Mouse (Mus musculus) liver, embryonic 12.5 days (tissue): ENCODE results near the gene Tshz2. TPM values are rescaled to one million over a fixed set of nuclear protein-coding genes. Genes with fewer than 3 reads are reported as not detected.
"Not testable (repeated sequence)": the region's sequence is repeated elsewhere in the genome, so short reads cannot be mapped to it uniquely, and the experiment has no call there.

Source experiments
- ATAC-seq: fragments of 200-750 bp; cut with Nextera tagmentation; 2 replicates; pipeline ENCODE4 v1.8.0; 2017; ENCODE audit warnings: moderate number of reproducible peaks, mild to moderate bottlenecking, moderate library complexity
- H3K27ac ChIP-seq: fragments of 300-500 bp; sonication (generic); 2 replicates; pipeline ENCODE4 v1.5.1; 2016; ENCODE audit warnings: mild to moderate bottlenecking
- H3K27me3 ChIP-seq: fragments of 300-500 bp; sonication (generic); replicated peaks from 2 replicates; pipeline ENCODE4 v1.6.1; 2016; ENCODE audit warnings: mild to moderate bottlenecking, moderate library complexity
- H3K36me3 ChIP-seq: fragments of 300-500 bp; sonication (generic); 2 replicates; pipeline ENCODE4 v1.6.1; 2016; ENCODE audit warnings: mild to moderate bottlenecking, moderate library complexity
- H3K4me1 ChIP-seq: fragments of 300-500 bp; sonication (generic); 2 replicates; pipeline ENCODE4 v1.6.1; 2016
- H3K4me2 ChIP-seq: fragments of 300-500 bp; sonication (generic); 2 replicates; pipeline ENCODE4 v1.6.1; 2016; ENCODE audit warnings: mild to moderate bottlenecking, moderate library complexity
- H3K4me3 ChIP-seq: fragments of 300-500 bp; sonication (generic); 2 replicates; pipeline ENCODE4 v1.5.1; 2016; ENCODE audit warnings: mild to moderate bottlenecking, moderate library complexity
- H3K9ac ChIP-seq: fragments of 300-500 bp; sonication (generic); 2 replicates; pipeline ENCODE4 v1.6.1; 2016; ENCODE audit warnings: mild to moderate bottlenecking, moderate library complexity
- H3K9me3 ChIP-seq: fragments of 300-500 bp; sonication (generic); replicated peaks from 2 replicates; pipeline ENCODE4 v1.6.1; 2016; ENCODE audit warnings: mild to moderate bottlenecking, moderate library complexity
- WGBS: fragments of 180-500 bp; shearing (Covaris S2); methylation state at CpG from one replicate; pipeline ENCODE4 v1.1.7; 2016; ENCODE audit not compliant: insufficient replicate concordance; 5-methylcytosine and 5-hydroxymethylcytosine counted together
- polyA plus RNA-seq: library from polyadenylated mRNA; unstranded; fragments of >200 nt; fragmentation: Nextera tagmentation; extraction: Ambion mirVana; gene quantifications from 2 replicates; pipeline ENCODE4 v1.2.1, GENCODE M21; 2016

Tshz2 gene
- polyA plus RNA-seq, 1 experiment from 2014 or later: 2.9 TPM

DNA sequence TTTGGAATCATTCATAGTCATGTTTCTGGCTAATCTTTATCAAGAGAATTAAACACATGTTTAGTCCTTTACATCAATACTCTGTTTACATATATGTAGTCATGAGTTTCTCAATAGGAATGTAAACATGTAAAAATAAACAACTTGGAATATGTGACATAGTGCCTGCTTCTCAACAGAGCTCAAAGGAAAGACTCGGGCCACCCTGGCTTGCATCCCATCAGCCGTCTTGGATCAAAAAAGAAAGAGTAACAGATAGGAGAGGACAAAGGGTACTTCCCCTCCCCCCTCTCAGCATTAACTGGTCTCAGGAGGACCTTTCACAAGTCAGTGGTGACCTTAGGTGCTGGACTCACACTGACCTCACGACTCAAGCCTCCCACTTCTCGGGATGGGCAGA is 142.3 kb downstream of the Tshz2 start:
- no peak for ATAC-seq

DNA sequence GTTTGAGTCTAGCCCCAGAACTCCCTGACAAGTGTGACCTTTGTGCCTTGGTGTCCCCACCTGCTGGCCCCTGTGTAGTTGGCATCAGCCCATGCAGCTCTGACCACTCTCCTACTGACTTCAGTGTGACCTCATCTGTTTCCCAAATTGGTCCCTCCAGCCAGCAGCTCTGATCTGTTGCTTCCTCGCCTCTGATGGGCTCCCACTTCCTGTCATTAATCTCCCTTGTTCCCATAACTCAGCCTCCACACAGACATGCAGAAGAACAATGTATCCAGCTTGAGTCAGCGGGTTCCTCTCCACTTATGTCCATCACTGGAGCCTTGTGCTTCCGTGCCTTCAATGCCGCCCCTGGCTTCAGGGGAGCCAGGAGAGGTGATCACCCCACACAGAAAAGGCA is 144.4 kb downstream of the Tshz2 start:
- no peaks in the 10 kb centered on the region for H3K27me3 ChIP-seq
- peaks cover 7% of the 10 kb centered on the region; the same call in 1 of the 2 replicates for H3K4me1 ChIP-seq
- H3K27ac ChIP-seq: no peak overlapping the region
- H3K9ac ChIP-seq: no peak overlapping the region
- WGBS: 34% methylated on average over 4 of the region's 4 CpGs
- ATAC-seq: peak; percentile 60; the same call in 1 of the 2 replicates
- no peak overlapping the region for H3K4me2 ChIP-seq
- H3K4me3 ChIP-seq: no peak overlapping the region
- no peaks in the 10 kb centered on the region for H3K9me3 ChIP-seq
- H3K36me3 ChIP-seq: no peaks in the 10 kb centered on the region

More for the DNA sequence above, 142.3 kb downstream of the Tshz2 start:
- H3K36me3 ChIP-seq: no peaks in the 10 kb centered on the region
- no peak overlapping the region for H3K27ac ChIP-seq
- H3K9me3 ChIP-seq: no peaks in the 10 kb centered on the region
- WGBS: 63% methylated on average over 4 of the region's 4 CpGs
- no peak overlapping the region for H3K4me2 ChIP-seq
- H3K4me3 ChIP-seq: no peak overlapping the region
- H3K27me3 ChIP-seq: no peaks in the 10 kb centered on the region
- no peak overlapping the region for H3K9ac ChIP-seq
- peaks cover 7% of the 10 kb centered on the region; the same call in 1 of the 2 replicates for H3K4me1 ChIP-seq

DNA sequence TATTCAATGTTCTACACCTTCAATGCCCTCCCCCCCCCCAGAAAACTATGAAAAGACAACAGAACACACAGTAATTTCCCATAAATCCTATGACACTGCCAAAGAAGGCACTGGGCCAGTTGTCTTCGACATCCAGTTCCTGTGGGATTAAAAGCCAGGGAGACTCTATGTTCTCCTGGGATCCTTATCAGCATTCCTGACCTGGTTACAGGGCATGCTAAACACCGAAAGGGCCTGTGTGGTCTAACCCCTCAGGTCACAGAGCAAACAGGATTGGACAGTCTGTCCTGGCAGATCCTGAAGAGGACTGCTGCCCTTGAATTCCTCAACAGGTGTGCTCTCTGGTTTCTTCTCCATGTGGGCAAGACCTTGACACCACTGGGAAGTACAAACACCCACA is 145.0 kb downstream of the Tshz2 start:
- H3K36me3 ChIP-seq: no peaks in the 10 kb centered on the region
- H3K9me3 ChIP-seq: no peaks in the 10 kb centered on the region
- peaks cover 10% of the 10 kb centered on the region for H3K4me1 ChIP-seq
- no peak overlapping the region for H3K9ac ChIP-seq
- no peaks in the 10 kb centered on the region for H3K27me3 ChIP-seq
- 32% methylated on average over 2 of the region's 2 CpGs for WGBS
- no peak overlapping the region for H3K27ac ChIP-seq
- no peak for ATAC-seq
- no peak overlapping the region for H3K4me3 ChIP-seq
- H3K4me2 ChIP-seq: no peak overlapping the region

DNA sequence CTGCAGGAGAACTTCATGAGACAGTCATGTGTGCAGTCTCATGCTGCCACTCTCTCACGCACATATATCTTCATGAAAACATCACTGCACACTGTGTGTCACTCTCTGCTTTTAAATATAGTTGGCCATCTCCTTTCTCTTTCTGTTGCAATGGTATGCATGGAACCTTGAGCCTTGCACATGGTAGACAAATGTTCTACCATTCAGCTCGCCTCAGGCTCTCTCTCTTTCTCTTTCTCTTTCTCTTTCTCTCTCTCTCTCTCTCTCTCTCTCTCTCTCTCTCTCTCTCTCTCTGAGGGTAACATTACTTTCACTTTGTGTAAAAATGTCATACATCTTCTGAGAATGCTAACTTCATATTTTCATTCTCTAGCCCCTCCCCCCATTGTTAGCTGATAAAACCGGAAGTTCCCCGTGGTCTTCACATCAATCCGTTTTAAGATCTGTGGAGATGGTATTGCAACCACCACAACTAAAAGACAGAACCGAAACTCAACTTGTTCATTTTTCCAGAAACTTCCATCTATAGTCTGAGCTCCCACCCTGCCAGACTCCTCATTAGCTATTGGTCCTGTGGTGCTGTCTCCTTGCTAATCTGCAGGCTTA is 146.0 kb downstream of the Tshz2 start:
- 48% methylated on average over 6 of the region's 6 CpGs for WGBS
- H3K36me3 ChIP-seq: no peaks in the 10 kb centered on the region
- H3K9me3 ChIP-seq: no peaks in the 10 kb centered on the region
- H3K9ac ChIP-seq: no peak overlapping the region
- no peaks in the 10 kb centered on the region for H3K27me3 ChIP-seq
- no peak overlapping the region for H3K4me3 ChIP-seq
- H3K4me1 ChIP-seq: peaks cover 20% of the 10 kb centered on the region
- H3K27ac ChIP-seq: no peak overlapping the region
- no peak overlapping the region for H3K4me2 ChIP-seq
- no peak for ATAC-seq

DNA sequence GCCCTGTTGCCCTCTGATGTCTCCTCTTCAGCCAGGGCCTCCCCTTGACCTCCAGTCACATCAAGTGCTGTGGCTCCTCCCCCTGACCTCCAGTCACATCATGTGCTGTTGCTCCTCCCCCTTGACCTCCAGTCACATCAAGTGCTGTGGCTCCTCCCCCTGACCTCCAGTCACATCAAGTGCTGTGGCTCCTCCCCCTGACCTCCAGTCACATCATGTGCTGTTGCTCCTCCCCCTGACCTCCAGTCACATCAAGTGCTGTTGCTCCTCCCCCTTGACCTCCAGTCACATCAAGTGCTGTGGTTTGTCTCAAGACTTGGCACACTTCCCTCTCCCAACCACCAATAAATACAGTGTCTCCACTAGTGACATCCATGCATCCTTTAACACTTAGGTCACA is 148.9 kb downstream of the Tshz2 start:
- not testable (repeated sequence) for H3K9ac ChIP-seq, ATAC-seq, H3K36me3 ChIP-seq, H3K4me3 ChIP-seq, H3K27me3 ChIP-seq, H3K27ac ChIP-seq, H3K9me3 ChIP-seq, H3K4me2 ChIP-seq
- peaks cover 25% of the 10 kb centered on the region for H3K4me1 ChIP-seq

DNA sequence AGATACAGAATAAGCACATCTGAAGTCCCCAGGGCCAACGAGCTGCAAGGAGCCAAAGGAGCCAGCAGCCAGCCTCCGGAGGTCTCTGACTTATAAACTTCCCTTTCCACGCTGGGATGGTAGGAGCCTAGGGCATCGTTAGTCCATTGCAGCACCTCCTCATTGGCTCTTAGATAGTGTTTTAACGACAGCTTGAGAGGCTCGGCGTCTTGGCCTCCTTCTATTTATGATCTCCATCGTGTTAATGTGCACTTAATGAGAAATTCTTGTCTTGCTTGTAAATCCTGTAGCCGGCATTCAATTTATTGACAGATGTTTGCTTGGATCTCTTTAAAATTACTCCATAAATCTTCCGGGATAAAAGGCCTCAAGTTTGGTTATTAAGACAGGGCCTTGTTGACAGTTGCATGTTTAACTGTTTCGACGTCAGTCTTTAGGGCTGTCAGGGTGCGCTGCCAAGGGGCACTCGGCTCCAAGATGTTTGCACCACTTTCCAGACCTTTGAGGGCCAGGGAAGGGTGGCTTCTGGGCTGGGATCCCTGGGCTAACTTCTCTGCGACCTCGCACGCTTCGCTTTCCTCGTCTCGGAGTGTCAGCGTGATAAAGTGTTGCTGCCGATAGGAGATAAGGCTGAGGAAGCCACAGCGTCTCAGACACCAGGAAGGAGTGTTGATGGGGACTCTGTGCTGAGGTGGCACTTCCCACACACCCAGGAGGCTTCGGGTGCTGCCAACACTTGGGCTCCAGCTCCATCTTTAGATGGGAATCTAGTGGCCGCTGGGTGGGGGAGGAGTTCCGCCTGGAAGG is 150.3 kb downstream of the Tshz2 start:
- ATAC-seq: peak; percentile 80
- WGBS: 21% methylated on average over 26 of the region's 26 CpGs
- H3K36me3 ChIP-seq: no peaks in the 10 kb centered on the region

DNA sequence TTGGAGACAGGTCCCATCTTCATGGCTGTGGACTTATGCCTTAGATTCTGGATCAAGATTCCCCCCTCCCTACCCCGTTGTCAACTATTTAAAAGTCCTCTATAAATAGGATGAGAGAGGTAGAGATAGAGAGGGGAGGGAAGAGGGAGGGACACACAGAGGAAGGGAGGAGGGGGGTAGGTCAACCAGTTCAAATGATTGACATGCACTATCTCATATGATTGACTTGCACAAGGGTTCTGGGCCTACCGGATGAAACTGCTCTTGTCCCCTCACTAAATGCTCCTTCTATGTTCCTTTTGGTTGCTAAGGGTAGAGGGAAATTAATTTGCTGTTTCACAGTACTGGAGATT is 150.8 kb downstream of the Tshz2 start:
- Histone ChIP-seq H3K4me2 (peak overlapping the region; percentile 40), H3K27me3 (no peaks in the 10 kb centered on the region), H3K27ac (no peak overlapping the region), H3K9ac (no peak overlapping the region), H3K4me3 (no peak overlapping the region), H3K4me1 (peaks cover 25% of the 10 kb centered on the region), H3K9me3 (no peaks in the 10 kb centered on the region), H3K36me3 (no peaks in the 10 kb centered on the region)
- peak; percentile 68 for ATAC-seq
- 15% methylated on average over 2 of the region's 2 CpGs for WGBS

More for the DNA sequence above, 150.3 kb downstream of the Tshz2 start:
- Histone ChIP-seq H3K27me3 (no peaks in the 10 kb centered on the region), H3K4me3 (no peak overlapping the region), H3K9ac (no peak overlapping the region), H3K9me3 (no peaks in the 10 kb centered on the region), H3K4me1 (peaks cover 25% of the 10 kb centered on the region), H3K27ac (no peak overlapping the region), H3K4me2 (peak overlapping the region; percentile 40)

DNA sequence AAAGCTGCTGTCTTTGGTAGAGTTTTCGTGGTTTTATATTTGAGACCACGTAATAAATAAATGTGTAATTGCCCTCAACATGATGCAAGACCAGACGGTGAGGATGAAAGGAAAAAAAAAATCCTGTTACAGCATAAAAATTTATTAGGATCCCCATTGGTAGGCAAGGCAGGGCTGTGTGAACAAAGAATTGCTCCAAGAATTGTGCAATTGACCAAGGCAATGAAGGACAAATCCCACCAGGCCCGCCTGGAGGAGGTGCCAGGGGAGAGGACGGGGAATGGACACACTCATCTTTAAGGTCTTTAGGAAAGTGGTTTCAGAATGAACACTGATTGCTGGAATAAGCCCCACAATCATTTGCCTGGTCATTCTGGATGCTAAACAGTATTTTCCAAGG is 154.6 kb downstream of the Tshz2 start:
- Histone ChIP-seq H3K27ac (no peak overlapping the region), H3K4me3 (no peak overlapping the region), H3K4me1 (peaks cover 44% of the 10 kb centered on the region), H3K4me2 (no peak overlapping the region), H3K9ac (no peak overlapping the region), H3K9me3 (no peaks in the 10 kb centered on the region), H3K36me3 (no peaks in the 10 kb centered on the region), H3K27me3 (no peaks in the 10 kb centered on the region)
- WGBS: 46% methylated on average over 5 of the region's 5 CpGs
- ATAC-seq: no peak

DNA sequence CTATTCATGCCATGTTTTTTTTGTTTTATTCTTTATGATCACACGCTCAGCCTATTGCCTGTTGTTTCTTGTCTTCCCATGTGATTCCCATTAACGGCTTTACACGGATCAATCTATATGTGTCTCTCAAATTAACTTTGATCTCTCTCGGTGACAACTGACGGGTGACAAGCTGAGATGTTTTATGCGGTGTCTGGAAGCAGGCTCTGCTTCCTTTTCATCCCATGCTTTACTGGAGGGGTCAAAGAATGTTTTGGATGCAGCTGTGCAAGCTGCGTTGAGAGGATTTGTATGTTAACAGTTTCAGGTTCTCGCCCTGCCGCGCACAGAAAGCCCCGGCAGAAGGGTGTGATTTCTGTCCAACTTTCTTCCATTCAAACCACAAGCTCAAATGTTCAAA is 155.1 kb downstream of the Tshz2 start:
- WGBS: 68% methylated on average over 11 of the region's 11 CpGs

DNA sequence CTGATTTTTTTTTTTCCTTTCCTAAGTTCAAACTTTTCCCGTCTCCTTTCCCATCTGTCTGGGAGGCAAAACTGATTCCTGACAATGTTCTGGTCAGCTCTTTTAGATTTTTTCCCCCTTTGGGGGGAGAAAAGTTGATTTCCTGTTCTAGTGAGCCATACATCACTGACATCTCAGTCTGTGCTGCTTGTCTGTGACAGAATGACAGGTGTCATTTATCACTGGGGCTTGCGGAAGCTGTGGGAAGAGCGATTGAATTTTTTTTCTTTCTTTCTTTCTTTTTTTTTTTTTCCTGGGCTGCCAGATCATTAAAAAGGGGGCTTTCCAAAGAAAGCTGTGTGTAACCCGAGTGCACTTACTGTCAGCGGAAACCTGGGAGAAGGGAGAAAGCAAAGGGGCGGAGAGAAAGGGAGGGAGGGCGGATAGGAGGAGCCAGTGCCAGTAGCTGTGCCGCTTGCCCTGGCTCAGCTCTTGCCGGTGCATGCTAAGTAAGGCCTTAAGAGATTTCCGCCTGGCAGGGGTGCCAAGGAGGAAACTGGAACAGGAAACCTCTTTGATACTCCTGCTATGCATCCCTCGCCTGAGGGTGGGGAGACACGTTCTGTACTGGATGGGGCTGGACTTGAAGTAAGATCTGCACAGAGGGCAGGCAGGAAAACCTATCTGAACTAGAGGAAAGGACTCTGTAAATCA is 157.8 kb downstream of the Tshz2 start:
- Histone ChIP-seq H3K4me3 (no peak overlapping the region; the same call in 1 of the 2 replicates), H3K27me3 (no peaks in the 10 kb centered on the region), H3K9ac (no peak overlapping the region), H3K36me3 (no peaks in the 10 kb centered on the region), H3K9me3 (no peaks in the 10 kb centered on the region), H3K27ac (peak overlapping the region; percentile 60; the same call in 1 of the 2 replicates), H3K4me1 (peaks cover 35% of the 10 kb centered on the region; the same call in 1 of the 2 replicates), H3K4me2 (peak overlapping the region; percentile 49)
- peak; percentile 55 for ATAC-seq
- WGBS: 4% methylated on average over 12 of the region's 12 CpGs

More for the DNA sequence above, 155.1 kb downstream of the Tshz2 start:
- Histone ChIP-seq H3K27me3 (no peaks in the 10 kb centered on the region), H3K4me3 (no peak overlapping the region), H3K4me2 (no peak overlapping the region), H3K9me3 (no peaks in the 10 kb centered on the region), H3K36me3 (no peaks in the 10 kb centered on the region), H3K9ac (no peak overlapping the region), H3K4me1 (peaks cover 45% of the 10 kb centered on the region), H3K27ac (no peak overlapping the region)
- ATAC-seq: no peak

DNA sequence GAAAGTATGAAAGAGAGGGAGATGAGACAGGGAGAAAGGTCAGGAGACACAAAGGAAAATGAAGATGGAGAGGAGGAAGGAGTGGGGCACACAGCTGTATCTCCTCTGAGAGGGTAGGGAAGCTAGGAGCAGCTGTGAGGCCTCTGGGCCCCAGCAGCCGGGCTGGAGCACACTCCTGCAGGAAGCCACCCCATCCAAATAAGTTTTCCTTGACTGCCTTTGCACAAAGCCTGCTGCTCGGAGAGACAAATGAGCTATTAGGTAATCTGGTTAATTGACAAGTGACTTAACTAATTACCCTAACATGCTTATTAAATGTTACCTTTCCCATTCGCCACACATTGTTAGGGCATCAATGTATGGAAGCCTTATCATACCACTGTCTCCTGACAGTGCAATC is 159.9 kb downstream of the Tshz2 start:
- no peak overlapping the region for H3K4me2 ChIP-seq
- H3K27ac ChIP-seq: no peak overlapping the region
- H3K4me1 ChIP-seq: peaks cover 35% of the 10 kb centered on the region
- no peaks in the 10 kb centered on the region for H3K9me3 ChIP-seq
- no peak for ATAC-seq
- H3K4me3 ChIP-seq: no peak overlapping the region
- H3K27me3 ChIP-seq: no peaks in the 10 kb centered on the region
- 38% methylated on average over 3 of the region's 3 CpGs for WGBS
- H3K36me3 ChIP-seq: no peaks in the 10 kb centered on the region
- H3K9ac ChIP-seq: no peak overlapping the region

DNA sequence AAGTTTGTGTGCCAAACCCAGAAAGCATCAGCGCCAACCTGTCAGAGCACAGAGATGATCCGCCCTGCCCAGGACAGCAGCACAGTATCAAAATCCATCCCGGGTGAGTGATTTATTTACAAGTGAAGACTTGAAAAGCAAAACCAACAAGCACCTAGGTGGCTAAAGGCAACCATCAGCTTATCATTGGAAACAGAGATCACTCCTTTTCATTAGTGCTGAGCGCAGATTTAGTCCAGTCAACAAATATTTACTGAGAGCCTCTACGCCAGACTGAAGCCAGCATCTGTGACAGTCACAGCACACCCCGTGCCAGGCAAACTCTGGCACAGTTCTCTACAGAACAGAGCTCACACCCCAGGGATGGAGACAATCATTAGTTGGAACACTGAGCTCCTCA is 169.4 kb downstream of the Tshz2 start:
- H3K4me1 ChIP-seq: no peaks in the 10 kb centered on the region
- ATAC-seq: no peak
- no peak overlapping the region for H3K4me2 ChIP-seq
- no peak overlapping the region for H3K9ac ChIP-seq
- H3K4me3 ChIP-seq: no peak overlapping the region
- no peaks in the 10 kb centered on the region for H3K27me3 ChIP-seq
- no peak overlapping the region for H3K27ac ChIP-seq
- H3K9me3 ChIP-seq: no peaks in the 10 kb centered on the region
- 76% methylated on average over 6 of the region's 6 CpGs for WGBS
- no peaks in the 10 kb centered on the region for H3K36me3 ChIP-seq
